Mouse (Mus musculus) midbrain, embryonic 15.5 days (tissue): ENCODE results near the gene Wdr45. TPM values are rescaled to one million over a fixed set of nuclear protein-coding genes. Genes with fewer than 3 reads are reported as not detected.
"Not testable (repeated sequence)": the region's sequence is repeated elsewhere in the genome, so short reads cannot be mapped to it uniquely, and the experiment has no call there.

Experiments used
- ATAC-seq: fragments of 200-750 bp; cut with Nextera tagmentation; replicated peaks from 2 replicates; pipeline ENCODE4 v1.8.0; 2017; ENCODE audit warnings: moderate TSS enrichment
- H3K27ac ChIP-seq: fragments of 300-500 bp; sonication (generic); 2 replicates; pipeline ENCODE4 v1.5.1; 2015; ENCODE audit warnings: mild to moderate bottlenecking, inconsistent platforms
- H3K27me3 ChIP-seq: fragments of 300-500 bp; sonication (generic); replicated peaks from 2 replicates; pipeline ENCODE4 v1.6.1; 2015; ENCODE audit warnings: inconsistent platforms
- H3K36me3 ChIP-seq: fragments of 300-500 bp; sonication (generic); replicated peaks from 2 replicates; pipeline ENCODE4 v1.6.1; 2015; ENCODE audit warnings: inconsistent platforms
- H3K4me1 ChIP-seq: fragments of 300-500 bp; sonication (generic); 2 replicates; pipeline ENCODE4 v1.6.1; 2015; ENCODE audit warnings: inconsistent platforms
- H3K4me2 ChIP-seq: fragments of 300-500 bp; sonication (generic); 2 replicates; pipeline ENCODE4 v1.6.1; 2015; ENCODE audit warnings: inconsistent platforms, mild to moderate bottlenecking, moderate library complexity
- H3K4me3 ChIP-seq: fragments of 300-500 bp; sonication (generic); 2 replicates; pipeline ENCODE4 v1.5.1; 2015; ENCODE audit warnings: mild to moderate bottlenecking, inconsistent platforms
- H3K9ac ChIP-seq: fragments of 300-500 bp; sonication (generic); 2 replicates; pipeline ENCODE4 v1.6.1; 2015; ENCODE audit warnings: mild to moderate bottlenecking, inconsistent platforms
- H3K9me3 ChIP-seq: fragments of 300-500 bp; sonication (generic); 2 replicates; pipeline ENCODE4 v1.6.1; 2016; ENCODE audit warnings: inconsistent platforms
- WGBS: fragments of 180-500 bp; shearing (Covaris S2); methylation state at CpG from one replicate; pipeline ENCODE4 v1.1.7; 2015; ENCODE audit warnings: mixed read lengths; 5-methylcytosine and 5-hydroxymethylcytosine counted together
- polyA plus RNA-seq: library from polyadenylated mRNA; unstranded; fragments of >200 nt; fragmentation: Nextera tagmentation; extraction: Ambion mirVana; gene quantifications from 2 replicates; pipeline ENCODE4 v1.2.1, GENCODE M21; 2015

Wdr45 gene
- polyA plus RNA-seq, 1 experiment from 2014 or later = 35.0 TPM

GRCm38 (mm10) chrX:7679405-7680056 lies 34.6 kb upstream of the Wdr45 start:
- Histone ChIP-seq H3K4me2 (peak overlapping the region; percentile 50), H3K4me1 (no peaks in the 10 kb centered on the region; the same call in 1 of the 2 replicates), H3K36me3 (no peaks in the 10 kb centered on the region), H3K27ac (no peak overlapping the region), H3K4me3 (peak overlapping the region; percentile 29), H3K9me3 (no peaks in the 10 kb centered on the region), H3K9ac (no peak overlapping the region), H3K27me3 (no peaks in the 10 kb centered on the region)
- WGBS = 20% methylated on average over 27 of the region's 27 CpGs
- peak; percentile 90 for ATAC-seq

- no peak overlapping the region for H3K27ac ChIP-seq
- peak overlapping the region; percentile 50 for H3K4me2 ChIP-seq
- H3K4me3 ChIP-seq = peak overlapping the region; percentile 29
- WGBS = 30% methylated on average over 12 of the region's 12 CpGs
- H3K36me3 ChIP-seq = no peaks in the 10 kb centered on the region
- ATAC-seq = peak; percentile 41
- no peaks in the 10 kb centered on the region for H3K9me3 ChIP-seq
- no peaks in the 10 kb centered on the region for H3K27me3 ChIP-seq
- no peak overlapping the region for H3K9ac ChIP-seq
- H3K4me1 ChIP-seq = no peaks in the 10 kb centered on the region
These were observed 34.1 kb upstream of the Wdr45 start for GRCm38 (mm10) chrX:7680057-7680412.

GRCm38 (mm10) chrX:7680864-7681263 lies 33.3 kb upstream of the Wdr45 start, which contains the start of gene Magix:
Gene Magix (minus strand): TSS chrX:7681251.
- H3K4me1 ChIP-seq = no peaks in the 10 kb centered on the region
- no peak for ATAC-seq

GRCm38 (mm10) chrX:7688321-7688720 lies 25.8 kb upstream of the Wdr45 start:
- H3K27me3 ChIP-seq = no peaks in the 10 kb centered on the region
- H3K4me1 ChIP-seq = no peaks in the 10 kb centered on the region
- ATAC-seq = no peak
- no peak overlapping the region for H3K27ac ChIP-seq
- 98% methylated on average over 2 of the region's 2 CpGs for WGBS
- no peak overlapping the region for H3K4me2 ChIP-seq
- H3K36me3 ChIP-seq = no peaks in the 10 kb centered on the region
- H3K9me3 ChIP-seq = no peaks in the 10 kb centered on the region
- no peak overlapping the region for H3K4me3 ChIP-seq
- no peak overlapping the region for H3K9ac ChIP-seq

More at GRCm38 (mm10) chrX:7680864-7681263, 33.3 kb upstream of the Wdr45 start, which contains the start of gene Magix:
- no peak within 1 kb of the TSS for H3K27ac ChIP-seq
- peak within 1 kb of the TSS; percentile 29; the same call in 1 of the 2 replicates for H3K4me3 ChIP-seq
- H3K9ac ChIP-seq = no peak within 1 kb of the TSS
- H3K9me3 ChIP-seq = no peaks in the 10 kb centered on the region
- no peaks in the 10 kb centered on the region for H3K36me3 ChIP-seq
- peak within 1 kb of the TSS; percentile 50 for H3K4me2 ChIP-seq
- H3K27me3 ChIP-seq = no peaks in the 10 kb centered on the region
- WGBS = 72% methylated on average over 14 of the region's 14 CpGs

- Histone ChIP-seq H3K36me3 (no peaks in the 10 kb centered on the region), H3K27me3 (no peaks in the 10 kb centered on the region), H3K4me2 (no peak overlapping the region), H3K4me3 (no peak overlapping the region), H3K9ac (no peak overlapping the region), H3K4me1 (no peaks in the 10 kb centered on the region), H3K9me3 (no peaks in the 10 kb centered on the region), H3K27ac (no peak overlapping the region)
- no peak for ATAC-seq
- 80% methylated on average over 3 of the region's 3 CpGs for WGBS
These were observed 23.6 kb upstream of the Wdr45 start for GRCm38 (mm10) chrX:7690486-7690885.

- no peaks in the 10 kb centered on the region for H3K27me3 ChIP-seq
- H3K9ac ChIP-seq = no peak overlapping the region
- no peaks in the 10 kb centered on the region for H3K36me3 ChIP-seq
- H3K9me3 ChIP-seq = no peaks in the 10 kb centered on the region
- H3K27ac ChIP-seq = no peak overlapping the region
- H3K4me2 ChIP-seq = no peak overlapping the region
- no peak overlapping the region for H3K4me3 ChIP-seq
- H3K4me1 ChIP-seq = peaks cover 3% of the 10 kb centered on the region; the same call in 1 of the 2 replicates
- ATAC-seq = no peak
- WGBS = 41% methylated on average over 4 of the region's 4 CpGs
These were observed 21.3 kb upstream of the Wdr45 start for GRCm38 (mm10) chrX:7692862-7693261.

GRCm38 (mm10) chrX:7696520-7696919 lies 17.6 kb upstream of the Wdr45 start:
- peak overlapping the region; percentile 15; the same call in 1 of the 2 replicates for H3K4me3 ChIP-seq
- H3K27ac ChIP-seq = no peak overlapping the region
- H3K4me2 ChIP-seq = peak overlapping the region; percentile 44
- no peak overlapping the region for H3K9ac ChIP-seq
- WGBS = 49% methylated on average over 6 of the region's 6 CpGs
- H3K4me1 ChIP-seq = peaks cover 3% of the 10 kb centered on the region; the same call in 1 of the 2 replicates
- no peaks in the 10 kb centered on the region for H3K9me3 ChIP-seq
- no peaks in the 10 kb centered on the region for H3K36me3 ChIP-seq
- ATAC-seq = peak; percentile 79; the same call in 1 of the 2 replicates
- H3K27me3 ChIP-seq = no peaks in the 10 kb centered on the region

- H3K4me1 ChIP-seq = peaks cover 3% of the 10 kb centered on the region; the same call in 1 of the 2 replicates
- H3K4me3 ChIP-seq = peak within 1 kb of the TSS; percentile 46
- peak within 1 kb of the TSS; percentile 49 for H3K4me2 ChIP-seq
- no peaks in the 10 kb centered on the region for H3K27me3 ChIP-seq
- H3K9me3 ChIP-seq = no peaks in the 10 kb centered on the region
- peak within 1 kb of the TSS; percentile 40 for H3K9ac ChIP-seq
- WGBS = 20% methylated on average over 33 of the region's 33 CpGs
- no peaks in the 10 kb centered on the region for H3K36me3 ChIP-seq
- peak within 1 kb of the TSS; percentile 43; the same call in 1 of the 2 replicates for H3K27ac ChIP-seq
- ATAC-seq = peak; percentile 96
These were observed 17.2 kb upstream of the Wdr45 start, which contains the start of gene Gpkow for GRCm38 (mm10) chrX:7696954-7697381. Gene Gpkow (plus strand): TSS chrX:7697131.

GRCm38 (mm10) chrX:7713764-7714134 lies 384 bp upstream of the Wdr45 start:
- peak overlapping the region; percentile 31; the same call in 1 of the 2 replicates for H3K9ac ChIP-seq
- not testable (repeated sequence) for ATAC-seq, H3K9me3 ChIP-seq, H3K36me3 ChIP-seq, H3K27me3 ChIP-seq, H3K4me1 ChIP-seq
- WGBS = 43% methylated on average over 6 of the region's 12 CpGs
- peak overlapping the region; percentile 55; the same call in 1 of the 2 replicates for H3K27ac ChIP-seq
- H3K4me2 ChIP-seq = peak overlapping the region; percentile 49
- H3K4me3 ChIP-seq = peak overlapping the region; percentile 33

GRCm38 (mm10) chrX:7716058-7716457 lies 1.9 kb downstream of the Wdr45 start:
- not testable (repeated sequence) for H3K4me3 ChIP-seq, ATAC-seq, H3K4me2 ChIP-seq, H3K9ac ChIP-seq, H3K27me3 ChIP-seq, H3K36me3 ChIP-seq, H3K9me3 ChIP-seq, H3K27ac ChIP-seq, H3K4me1 ChIP-seq
- WGBS = 30% methylated on average over 1 of the region's 1 CpGs

- Histone ChIP-seq H3K4me2 (peak within 1 kb of the TSS; percentile 63), H3K9me3 (no peaks in the 10 kb centered on the region), H3K27ac (peak within 1 kb of the TSS; percentile 94), H3K4me1 (peaks cover 9% of the 10 kb centered on the region), H3K9ac (peak within 1 kb of the TSS; percentile 55), H3K36me3 (no peaks in the 10 kb centered on the region), H3K27me3 (no peaks in the 10 kb centered on the region), H3K4me3 (peak within 1 kb of the TSS; percentile 55)
- 23% methylated on average over 22 of the region's 22 CpGs for WGBS
- ATAC-seq = peak; percentile 95
These were observed 7.6 kb downstream of the Wdr45 start, which contains the start of gene Gm45208 for GRCm38 (mm10) chrX:7721514-7722281. Gene Gm45208 (plus strand): TSS chrX:7722245.

- H3K27ac ChIP-seq = peak overlapping the region; percentile 94; the same call in 1 of the 2 replicates
- H3K36me3 ChIP-seq = no peaks in the 10 kb centered on the region
- H3K27me3 ChIP-seq = no peaks in the 10 kb centered on the region
- no peaks in the 10 kb centered on the region for H3K9me3 ChIP-seq
- 22% methylated on average over 11 of the region's 11 CpGs for WGBS
- ATAC-seq = no peak; the same call in 1 of the 2 replicates
- peaks cover 9% of the 10 kb centered on the region for H3K4me1 ChIP-seq
- H3K9ac ChIP-seq = peak overlapping the region; percentile 55
- peak overlapping the region; percentile 63 for H3K4me2 ChIP-seq
- H3K4me3 ChIP-seq = peak overlapping the region; percentile 55
These were observed 8.1 kb downstream of the Wdr45 start for GRCm38 (mm10) chrX:7722282-7722611.
